Mouse (Mus musculus) T-cell, adult 2 months (primary cell): ENCODE data around the gene Cradd.

Experiments
- DNase-seq: peaks from one replicate; pipeline ENCODE4 v3.0.0; 2022; ENCODE audit warnings: low spot score

Cradd gene

DNA sequence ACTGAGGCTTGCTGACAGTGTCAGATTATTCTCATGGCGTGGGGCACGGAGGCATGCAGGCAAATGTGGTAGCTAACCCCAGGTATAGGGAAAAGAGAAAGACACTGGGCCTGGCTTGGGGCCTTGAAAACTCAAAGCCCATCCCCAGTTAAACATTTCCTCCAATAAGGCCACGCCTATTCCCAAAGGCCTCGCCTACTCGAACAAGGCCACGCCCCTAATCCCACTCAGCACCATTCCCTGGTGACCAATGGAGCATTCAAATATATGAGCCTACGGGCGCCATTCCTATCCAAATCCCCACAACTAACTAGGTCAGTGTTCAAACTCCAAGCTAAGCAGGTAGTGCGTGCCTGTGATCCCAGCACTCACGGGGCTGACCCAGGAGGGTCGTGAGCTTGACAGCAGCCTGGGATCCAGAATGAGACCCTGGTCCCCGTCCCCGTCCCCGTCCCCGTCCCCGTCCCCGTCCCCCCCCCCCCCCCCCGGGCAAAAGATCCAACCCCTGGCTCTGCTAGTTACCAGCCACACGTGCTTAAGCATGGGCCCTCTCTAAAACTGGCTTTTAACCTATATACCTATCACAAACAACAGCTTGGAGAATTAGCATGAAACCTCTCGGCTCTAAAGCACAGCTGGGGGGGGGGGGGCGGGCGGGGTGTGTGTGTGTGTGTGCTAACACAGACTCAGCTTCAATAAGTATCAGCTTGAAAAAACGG is 78.8 kb downstream of the Cradd start:
- DNase-seq = no peak

DNA sequence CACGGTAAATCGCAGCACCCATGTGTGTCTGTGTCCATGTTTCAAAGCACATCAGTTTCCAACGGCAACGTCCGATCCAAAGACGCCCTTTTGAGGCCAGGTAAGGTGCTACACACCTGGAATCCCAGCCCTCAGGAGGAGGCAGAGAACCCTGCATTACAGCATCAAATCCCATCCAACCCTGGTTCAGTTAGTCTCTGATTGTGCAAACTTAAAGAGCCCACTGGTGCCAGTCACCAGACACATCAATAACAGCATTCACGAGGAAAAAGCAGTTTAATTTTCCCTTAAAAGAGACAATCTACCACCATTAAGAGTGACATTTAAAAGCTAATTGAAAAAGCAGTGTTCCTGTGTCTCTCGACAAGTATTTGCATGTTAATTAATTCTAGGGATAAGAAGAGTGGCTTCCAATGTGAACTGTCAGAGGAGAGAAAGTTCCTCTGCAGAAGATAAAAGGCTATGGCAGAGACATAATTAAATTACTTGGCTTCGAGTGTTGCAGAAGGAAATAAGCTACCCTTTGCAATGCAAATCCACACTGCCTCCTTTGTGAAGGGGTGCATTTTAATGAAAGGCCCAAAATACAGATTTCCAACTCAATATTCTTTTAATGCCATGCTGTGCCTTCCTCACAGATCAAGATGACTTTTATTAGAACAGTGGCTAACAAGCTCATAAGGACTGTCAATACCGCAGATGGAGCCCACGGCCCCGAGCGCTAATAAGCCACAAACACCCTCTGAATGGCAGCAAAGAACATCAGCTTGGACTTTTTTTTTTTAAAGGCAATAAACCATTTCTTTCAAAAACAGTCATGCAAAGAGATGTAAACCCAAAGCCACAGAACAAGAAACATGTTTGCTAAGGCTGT is 84.5 kb downstream of the Cradd start:
- no peak for DNase-seq

DNA sequence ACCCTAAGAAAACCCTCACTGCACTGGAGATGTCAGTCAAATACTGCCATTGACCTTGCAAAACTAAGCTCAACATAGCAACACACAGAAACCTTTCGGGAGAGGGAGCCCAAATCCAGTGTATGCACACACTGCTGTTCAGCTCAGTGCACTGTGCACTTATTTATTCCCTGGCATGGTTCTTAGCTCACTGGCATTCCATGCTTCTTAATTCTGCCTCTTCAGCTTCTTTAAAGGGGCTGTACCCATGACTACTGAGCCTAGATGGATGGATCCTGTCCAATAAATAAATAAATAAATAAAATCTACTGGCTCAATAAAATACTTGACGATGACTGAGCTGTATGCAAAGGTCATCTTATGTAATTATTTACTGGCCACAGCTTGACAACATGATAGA is 85.3 kb downstream of the Cradd start:
- no peak for DNase-seq

GRCm38 (mm10) chr10:95236226-95236625 is 87.7 kb downstream of the Cradd start:
- DNase-seq = no peak

DNA sequence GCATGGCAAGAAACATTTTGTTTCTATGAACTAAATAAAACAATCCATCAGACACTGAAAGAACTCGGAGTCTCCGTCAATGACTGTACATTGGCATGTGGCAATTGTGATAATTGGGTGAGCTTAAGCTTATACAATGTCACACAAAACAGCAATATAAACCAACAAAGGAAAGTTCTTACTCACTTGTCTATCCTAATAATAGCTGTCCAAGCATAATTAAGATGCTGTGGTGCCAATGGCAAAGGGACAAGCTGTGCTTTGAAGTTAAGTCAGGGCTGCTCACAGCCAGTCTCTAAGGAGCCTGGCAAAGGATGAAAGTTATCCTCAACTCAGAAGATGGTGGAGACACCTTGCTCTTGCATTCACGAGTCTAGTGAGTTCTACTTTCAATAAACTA is 89.3 kb downstream of the Cradd start:
- no peak for DNase-seq

GRCm38 (mm10) chr10:95233044-95233443 is 90.9 kb downstream of the Cradd start:
- no peak for DNase-seq

DNA sequence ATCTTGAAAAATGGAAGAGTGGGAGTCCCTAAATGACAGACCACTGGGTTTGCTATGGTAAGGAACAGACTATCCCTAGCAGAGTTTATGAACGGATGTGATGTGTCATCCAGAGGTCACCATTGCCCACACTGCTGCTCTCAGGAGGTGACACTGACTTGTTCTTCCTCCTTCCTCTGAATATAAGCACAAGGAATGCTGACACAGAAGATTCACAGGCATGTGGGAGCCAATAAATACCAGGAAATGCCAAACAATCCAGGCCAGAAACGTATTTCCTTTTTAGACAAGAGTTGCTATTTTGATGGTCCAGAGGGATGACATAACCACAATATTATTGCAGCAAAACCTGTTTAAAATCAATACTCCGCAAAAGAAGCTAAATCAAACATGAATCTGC is 91.4 kb downstream of the Cradd start:
- no peak for DNase-seq

GRCm38 (mm10) chr10:95228192-95228591 is 95.7 kb downstream of the Cradd start:
- no peak for DNase-seq

DNA sequence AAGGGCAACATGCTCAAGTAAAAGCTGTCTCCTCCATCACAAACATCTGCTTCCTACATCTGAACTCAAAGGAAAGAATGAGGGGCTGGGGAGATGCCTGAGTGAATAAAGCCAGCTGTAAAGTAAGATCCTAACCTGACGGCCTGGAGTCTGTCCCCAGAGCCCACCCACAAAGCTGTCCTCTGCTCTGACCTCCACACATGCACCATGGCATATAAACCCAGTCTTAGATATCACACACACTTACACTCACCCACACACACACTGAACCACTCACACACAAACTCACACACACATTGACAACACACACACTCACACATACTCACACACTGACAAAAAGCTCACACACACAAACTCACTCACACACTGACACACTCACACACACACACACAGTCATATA is 96.3 kb downstream of the Cradd start:
- DNase-seq = no peak

- DNase-seq = no peak
These were observed 97.2 kb downstream of the Cradd start for GRCm38 (mm10) chr10:95226772-95227171.

- DNase-seq = no peak
These were observed 98.9 kb downstream of the Cradd start for GRCm38 (mm10) chr10:95225006-95225405.

- no peak for DNase-seq
These were observed 100.7 kb downstream of the Cradd start for GRCm38 (mm10) chr10:95223211-95223610.

DNA sequence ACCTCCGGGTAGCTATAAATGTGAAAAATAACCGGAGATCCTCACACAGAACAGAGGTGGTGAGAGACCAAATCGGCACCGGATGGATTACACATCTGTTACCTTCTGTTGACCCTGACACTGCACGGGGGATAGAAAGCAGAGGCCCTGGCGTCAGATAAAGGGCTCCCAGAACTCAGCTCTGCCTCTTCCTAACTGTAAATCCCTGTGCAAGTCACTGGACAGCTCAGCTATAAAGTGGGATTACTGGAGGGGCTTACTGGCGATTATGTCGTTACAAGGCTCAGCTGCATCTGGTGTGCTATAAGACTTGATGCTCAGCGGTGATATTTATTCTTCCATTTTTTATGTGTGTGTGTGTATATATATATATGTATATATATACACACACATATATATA is 102.0 kb downstream of the Cradd start:
- DNase-seq = no peak

GRCm38 (mm10) chr10:95220536-95220935 is 103.4 kb downstream of the Cradd start:
- DNase-seq = no peak

DNA sequence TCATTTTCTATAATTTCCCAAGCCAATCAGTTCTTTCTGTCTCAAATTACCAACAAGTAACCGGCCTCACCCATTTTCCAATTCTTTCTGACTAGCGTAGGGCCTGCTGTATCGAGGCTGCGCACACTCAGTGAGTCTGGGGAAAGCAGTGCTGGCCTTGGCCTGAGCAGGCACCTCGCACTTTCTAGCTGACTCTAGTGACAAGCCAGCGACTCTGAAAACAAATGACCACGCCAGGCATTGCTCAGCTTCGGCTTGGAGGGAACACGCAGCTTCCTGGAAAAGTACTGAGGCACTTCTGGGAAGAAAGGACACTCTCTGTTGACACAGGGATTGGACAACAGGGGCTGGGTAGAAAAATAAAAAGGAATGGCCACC is 105.3 kb downstream of the Cradd start:
- DNase-seq = no peak

DNA sequence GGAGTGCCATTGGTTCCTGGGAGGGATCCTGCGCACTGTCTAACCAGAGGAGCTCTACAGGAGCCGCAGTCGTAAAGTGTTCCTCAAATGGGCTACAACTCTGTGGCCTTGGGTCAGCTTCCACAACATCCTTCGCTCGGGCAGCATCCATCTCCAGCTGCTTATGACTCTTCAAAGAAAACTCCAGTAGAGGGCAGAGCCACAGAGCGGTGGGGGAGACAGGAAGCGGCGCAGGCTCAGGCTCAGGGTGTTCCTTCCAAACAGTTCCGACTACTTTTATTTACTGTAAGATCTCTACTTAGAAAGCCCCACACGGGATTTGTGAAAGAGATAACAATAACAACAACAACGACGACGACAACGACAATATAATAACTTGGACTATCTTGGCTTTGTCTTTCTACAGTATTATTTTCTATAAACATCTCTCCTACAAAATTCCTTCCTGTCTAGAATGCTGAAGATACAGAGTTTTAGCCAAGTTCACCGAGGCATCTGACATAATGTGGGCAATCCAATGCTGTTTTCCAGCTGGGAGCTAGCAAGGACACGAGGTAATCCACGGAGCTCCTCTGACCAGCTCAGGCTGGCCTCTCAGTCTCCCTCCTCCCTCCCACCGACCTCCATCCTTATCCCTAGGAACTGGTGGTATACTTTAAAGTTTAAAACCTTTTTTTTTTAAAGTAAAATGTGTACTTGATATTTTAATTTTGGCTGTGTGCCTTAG is 105.8 kb downstream of the Cradd start:
- DNase-seq = no peak

- no peak for DNase-seq
These were observed 108.6 kb downstream of the Cradd start for GRCm38 (mm10) chr10:95215324-95215723.

DNA sequence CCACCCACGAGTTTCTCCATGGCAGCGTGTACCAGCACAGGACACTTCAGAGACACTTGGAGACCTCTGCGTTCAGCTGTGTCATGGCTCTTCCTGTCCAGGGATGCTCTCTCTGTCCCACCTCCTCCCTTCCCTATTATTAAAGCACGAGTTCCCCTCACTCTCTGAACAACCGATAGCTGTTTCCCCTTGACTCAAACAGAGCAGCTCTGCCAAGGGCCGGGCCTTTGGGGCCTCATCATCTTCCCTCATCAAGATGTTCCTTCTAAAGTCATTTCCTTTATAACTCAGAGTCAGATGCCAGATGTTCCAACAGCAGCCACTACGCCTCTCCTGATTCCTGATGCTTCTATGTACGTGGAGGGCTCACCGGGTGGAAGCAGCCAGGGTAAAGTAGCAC is 110.1 kb downstream of the Cradd start:
- DNase-seq = no peak

DNA sequence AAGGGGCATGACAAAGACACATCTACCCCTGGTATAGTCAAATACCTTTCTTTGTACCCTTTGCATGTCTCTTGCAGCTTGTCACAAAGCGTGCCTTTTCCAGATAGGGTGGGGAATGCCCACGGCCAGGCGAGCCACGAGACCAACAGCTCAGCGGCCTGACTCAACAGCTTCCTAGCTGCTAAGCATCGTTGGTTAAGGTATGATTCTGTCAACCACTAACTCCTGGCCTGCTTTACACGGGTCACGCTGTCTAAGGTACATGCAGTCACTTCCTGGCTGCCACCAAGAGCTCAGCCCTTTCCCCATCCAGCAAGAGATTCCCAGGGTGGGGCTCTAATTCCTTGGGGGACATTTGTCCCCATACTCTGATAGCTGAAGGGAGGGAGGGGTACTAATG is 110.6 kb downstream of the Cradd start:
- no peak for DNase-seq

DNA sequence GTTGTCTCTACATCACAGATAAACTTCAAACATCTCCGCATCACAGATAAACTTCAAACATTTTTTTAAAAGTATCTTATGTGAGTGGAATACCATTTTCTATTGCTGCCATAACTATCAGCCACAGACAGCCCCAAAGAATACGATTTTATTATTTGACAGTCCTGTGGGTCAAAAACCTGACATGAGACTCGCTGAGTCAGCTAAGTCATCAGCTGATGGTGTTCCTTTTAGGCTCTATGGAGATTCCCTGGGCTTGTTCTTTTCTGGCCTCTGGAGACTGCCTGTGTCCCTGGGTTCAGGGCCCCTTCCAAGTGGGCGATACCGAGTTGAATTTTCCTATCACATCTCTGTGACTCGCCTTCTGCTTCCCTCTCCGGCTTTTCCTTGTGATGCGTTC is 112.3 kb downstream of the Cradd start:
- DNase-seq = no peak

- no peak for DNase-seq
These were observed 113.1 kb downstream of the Cradd start for GRCm38 (mm10) chr10:95210664-95211372.

- no peak for DNase-seq
These were observed 113.8 kb downstream of the Cradd start for GRCm38 (mm10) chr10:95210167-95210566.
